Mouse (Mus musculus): ENCODE measurements around the gene Mical2. TPM values are rescaled to one million over a fixed set of nuclear protein-coding genes. Genes with fewer than 3 reads are reported as not detected.
A peak's percentile ranks its signal among the peaks of the same experiment; 100 is the strongest.

Mical2 gene
- polyA plus RNA-seq, 1 experiment from 2014 or later: 4.3 TPM

DNA sequence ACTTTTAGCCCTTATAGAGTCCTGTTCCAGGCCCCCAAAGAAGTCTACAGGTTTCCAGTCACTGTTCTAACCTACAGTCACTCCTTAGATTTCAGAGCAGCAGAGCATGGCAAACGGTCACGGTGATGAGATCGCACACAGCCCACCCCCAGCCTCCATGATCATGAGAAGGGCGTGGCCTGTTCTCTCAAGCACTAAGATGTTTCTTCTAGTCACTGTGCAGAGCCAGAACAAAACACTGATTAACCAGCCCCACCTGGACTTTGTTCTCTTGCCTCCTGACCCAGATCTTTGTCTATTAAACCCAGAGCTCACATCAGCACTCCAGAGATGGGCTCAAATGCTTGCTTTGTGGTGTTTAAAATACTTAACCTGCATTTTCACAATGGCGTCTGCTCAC, 148.4 kb downstream of the Mical2 start:
- no peak overlapping the region for H3K9ac ChIP-seq
- H3K9me3 ChIP-seq: no peaks in the 10 kb centered on the region
- ATAC-seq (ENCODE audit: insufficient number of reproducible peaks, insufficient read depth, low FRiP score, low TSS enrichment, low read depth): no peak
- H3K27me3 ChIP-seq: no peaks in the 10 kb centered on the region; the same call in 1 of the 2 replicates
- no peak overlapping the region for H3K4me2 ChIP-seq
- no peaks in the 10 kb centered on the region for H3K36me3 ChIP-seq
- no peak overlapping the region for H3K27ac ChIP-seq
- peaks cover 11% of the 10 kb centered on the region for H3K4me1 ChIP-seq
- no peak overlapping the region for H3K4me3 ChIP-seq
- WGBS: 79% methylated on average over 5 of the region's 5 CpGs

DNA sequence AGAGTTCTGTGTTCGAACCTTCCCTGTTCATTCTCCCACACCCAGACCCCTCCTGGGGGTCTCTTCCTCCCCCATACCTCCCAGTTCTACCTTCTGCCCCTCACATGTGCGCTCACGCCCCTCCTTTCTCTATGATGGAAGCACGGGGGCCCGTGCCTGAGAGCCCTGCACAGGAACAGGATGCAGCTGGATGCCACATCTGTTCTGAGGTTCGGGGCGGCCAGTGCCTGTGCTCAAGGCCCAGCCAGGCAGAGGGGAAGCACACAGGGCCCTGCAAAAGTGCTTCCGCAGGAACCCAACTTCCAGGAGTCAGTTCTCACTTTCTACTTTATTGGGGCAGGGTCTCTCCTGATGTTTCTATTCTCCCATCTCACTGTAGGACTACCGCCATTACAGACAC, 149.4 kb downstream of the Mical2 start:
- H3K4me1 ChIP-seq: peaks cover 11% of the 10 kb centered on the region
- no peaks in the 10 kb centered on the region for H3K9me3 ChIP-seq
- H3K4me2 ChIP-seq: no peak overlapping the region
- no peaks in the 10 kb centered on the region; the same call in 1 of the 2 replicates for H3K27me3 ChIP-seq
- no peak overlapping the region for H3K9ac ChIP-seq
- H3K4me3 ChIP-seq: no peak overlapping the region
- no peak for ATAC-seq (ENCODE audit: insufficient number of reproducible peaks, insufficient read depth, low FRiP score, low TSS enrichment, low read depth)
- H3K36me3 ChIP-seq: no peaks in the 10 kb centered on the region
- H3K27ac ChIP-seq: no peak overlapping the region
- 43% methylated on average over 9 of the region's 9 CpGs for WGBS

DNA sequence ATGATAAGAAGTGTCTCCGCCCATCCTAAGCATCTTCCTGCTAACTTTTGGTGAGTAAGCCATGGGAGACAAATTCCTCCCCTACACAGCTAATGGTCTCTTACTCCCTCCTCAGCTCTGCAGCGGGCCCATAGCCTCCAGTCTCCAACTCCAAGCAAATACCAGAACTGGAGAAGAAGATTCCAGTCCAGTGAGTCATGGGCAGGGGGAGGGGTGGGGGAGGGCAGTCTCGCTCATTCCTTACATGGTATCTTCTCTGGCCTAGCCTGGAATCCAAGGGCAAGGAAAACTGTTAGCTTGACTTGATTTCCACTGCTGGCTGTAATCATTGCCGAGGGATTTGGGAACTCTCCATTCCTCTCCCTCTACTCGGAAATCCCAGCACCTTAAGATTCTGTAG, 150.2 kb downstream of the Mical2 start:
- ATAC-seq (ENCODE audit: insufficient number of reproducible peaks, insufficient read depth, low FRiP score, low TSS enrichment, low read depth): no peak
- Histone ChIP-seq H3K4me1 (peaks cover 11% of the 10 kb centered on the region), H3K27ac (no peak overlapping the region)

DNA sequence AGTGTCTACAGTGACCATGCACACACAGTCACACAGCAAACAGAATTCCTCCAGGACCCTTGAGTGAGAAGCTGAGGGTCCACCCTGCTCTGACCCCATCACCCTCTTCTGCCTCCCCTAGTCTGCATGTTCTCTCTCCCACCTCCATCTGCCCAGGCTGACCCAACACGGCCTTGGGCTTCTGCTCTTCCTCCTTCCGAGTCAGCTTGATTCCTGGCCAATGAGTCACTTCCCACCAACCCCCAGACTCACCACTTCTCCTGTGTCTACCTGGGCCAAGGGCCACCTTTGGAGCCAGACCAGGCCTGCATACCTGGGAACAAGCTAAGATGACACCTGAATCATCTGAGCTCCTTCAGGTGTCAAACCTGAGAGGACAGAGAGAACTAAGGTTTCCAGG, 151.0 kb downstream of the Mical2 start:
- H3K27ac ChIP-seq: no peak overlapping the region
- peaks cover 11% of the 10 kb centered on the region for H3K4me1 ChIP-seq
- no peak overlapping the region for H3K4me2 ChIP-seq
- no peaks in the 10 kb centered on the region for H3K36me3 ChIP-seq
- no peak for ATAC-seq (ENCODE audit: insufficient number of reproducible peaks, insufficient read depth, low FRiP score, low TSS enrichment, low read depth)
- no peaks in the 10 kb centered on the region for H3K9me3 ChIP-seq
- WGBS: 59% methylated on average over 2 of the region's 2 CpGs
- H3K27me3 ChIP-seq: no peaks in the 10 kb centered on the region; the same call in 1 of the 2 replicates
- no peak overlapping the region for H3K9ac ChIP-seq
- no peak overlapping the region for H3K4me3 ChIP-seq

More for the DNA sequence above, 150.2 kb downstream of the Mical2 start:
- no peak overlapping the region for H3K9ac ChIP-seq
- H3K27me3 ChIP-seq: no peaks in the 10 kb centered on the region; the same call in 1 of the 2 replicates
- H3K4me2 ChIP-seq: no peak overlapping the region
- no peaks in the 10 kb centered on the region for H3K9me3 ChIP-seq
- WGBS: 57% methylated on average over 5 of the region's 5 CpGs
- no peaks in the 10 kb centered on the region for H3K36me3 ChIP-seq
- no peak overlapping the region for H3K4me3 ChIP-seq

DNA sequence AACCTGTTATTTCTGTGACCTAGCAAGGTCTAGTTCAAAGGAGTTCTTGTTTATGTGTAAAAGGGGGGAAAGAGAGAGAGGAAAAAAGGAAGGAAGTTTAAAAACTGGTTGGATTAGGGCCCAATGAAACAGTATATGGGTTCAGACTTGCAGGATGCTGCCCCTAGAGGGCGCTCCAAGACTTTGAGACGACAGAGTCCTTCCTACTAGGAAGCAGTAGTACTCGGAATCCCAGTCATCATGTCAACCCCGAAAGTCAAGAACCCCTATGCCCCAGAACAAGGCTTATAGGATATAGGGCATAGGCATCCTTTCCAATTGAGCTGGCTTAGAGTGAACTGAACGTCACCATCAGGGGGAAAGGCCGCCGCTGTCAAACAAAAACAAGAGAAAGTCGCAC, 151.7 kb downstream of the Mical2 start:
- ATAC-seq (ENCODE audit: insufficient number of reproducible peaks, insufficient read depth, low FRiP score, low TSS enrichment, low read depth): no peak
- no peaks in the 10 kb centered on the region; the same call in 1 of the 2 replicates for H3K27me3 ChIP-seq

DNA sequence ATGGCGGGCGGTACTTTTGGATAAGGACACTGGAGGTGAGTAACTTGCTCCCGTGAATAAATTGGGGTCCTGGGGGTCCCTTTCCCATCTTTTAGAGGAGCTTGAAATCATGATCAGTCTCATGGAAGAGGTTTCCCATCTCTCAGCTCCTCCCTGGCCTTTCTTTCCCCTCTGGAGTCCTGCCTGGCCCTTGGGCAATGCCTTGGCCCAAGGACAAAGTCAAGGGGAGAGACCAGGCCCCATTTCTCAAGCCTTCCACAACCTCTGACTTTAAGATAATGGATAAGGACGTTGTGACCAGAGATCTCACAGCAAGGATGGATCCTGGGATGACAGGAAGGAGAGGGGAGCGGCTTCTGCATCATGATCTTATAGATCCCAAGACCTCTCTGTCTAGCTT, 152.4 kb downstream of the Mical2 start:
- ATAC-seq (ENCODE audit: insufficient number of reproducible peaks, insufficient read depth, low FRiP score, low TSS enrichment, low read depth): no peak
- no peak overlapping the region for H3K4me2 ChIP-seq
- no peaks in the 10 kb centered on the region for H3K36me3 ChIP-seq
- H3K27ac ChIP-seq: no peak overlapping the region
- peaks cover 11% of the 10 kb centered on the region for H3K4me1 ChIP-seq
- H3K4me3 ChIP-seq: no peak overlapping the region
- WGBS: 84% methylated on average over 5 of the region's 5 CpGs
- no peak overlapping the region for H3K9ac ChIP-seq
- H3K9me3 ChIP-seq: no peaks in the 10 kb centered on the region
- no peaks in the 10 kb centered on the region; the same call in 1 of the 2 replicates for H3K27me3 ChIP-seq

More for the DNA sequence above, 151.7 kb downstream of the Mical2 start:
- H3K36me3 ChIP-seq: no peaks in the 10 kb centered on the region
- no peaks in the 10 kb centered on the region for H3K9me3 ChIP-seq
- WGBS: 40% methylated on average over 8 of the region's 8 CpGs
- H3K4me2 ChIP-seq: no peak overlapping the region
- peaks cover 11% of the 10 kb centered on the region for H3K4me1 ChIP-seq
- H3K4me3 ChIP-seq: no peak overlapping the region
- no peak overlapping the region for H3K9ac ChIP-seq
- H3K27ac ChIP-seq: no peak overlapping the region

DNA sequence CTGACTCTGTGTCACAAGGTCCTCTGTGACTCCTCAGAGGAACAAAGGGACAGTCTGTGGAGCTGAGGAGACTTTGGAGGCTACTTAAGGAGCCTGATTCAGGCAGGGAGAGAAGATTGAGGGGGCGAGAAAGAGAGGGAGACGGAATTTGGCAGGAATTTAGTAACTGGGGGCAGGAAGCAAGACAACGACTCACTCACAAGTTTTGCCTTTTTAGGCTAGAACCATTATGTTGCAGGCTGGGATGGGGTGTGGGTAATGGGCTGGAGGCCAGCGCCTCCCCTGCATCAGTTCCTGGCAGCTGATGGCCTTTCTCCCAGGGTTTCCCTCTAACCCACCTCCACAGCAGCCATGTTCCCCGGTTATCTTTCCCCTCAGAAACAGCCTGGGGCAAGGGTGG, 152.8 kb downstream of the Mical2 start:
- peaks cover 11% of the 10 kb centered on the region for H3K4me1 ChIP-seq
- no peaks in the 10 kb centered on the region for H3K9me3 ChIP-seq
- no peaks in the 10 kb centered on the region; the same call in 1 of the 2 replicates for H3K27me3 ChIP-seq
- no peak overlapping the region for H3K4me3 ChIP-seq
- no peak overlapping the region for H3K4me2 ChIP-seq
- H3K27ac ChIP-seq: no peak overlapping the region
- WGBS: 71% methylated on average over 5 of the region's 5 CpGs
- no peak for ATAC-seq (ENCODE audit: insufficient number of reproducible peaks, insufficient read depth, low FRiP score, low TSS enrichment, low read depth)
- H3K36me3 ChIP-seq: no peaks in the 10 kb centered on the region
- H3K9ac ChIP-seq: no peak overlapping the region

DNA sequence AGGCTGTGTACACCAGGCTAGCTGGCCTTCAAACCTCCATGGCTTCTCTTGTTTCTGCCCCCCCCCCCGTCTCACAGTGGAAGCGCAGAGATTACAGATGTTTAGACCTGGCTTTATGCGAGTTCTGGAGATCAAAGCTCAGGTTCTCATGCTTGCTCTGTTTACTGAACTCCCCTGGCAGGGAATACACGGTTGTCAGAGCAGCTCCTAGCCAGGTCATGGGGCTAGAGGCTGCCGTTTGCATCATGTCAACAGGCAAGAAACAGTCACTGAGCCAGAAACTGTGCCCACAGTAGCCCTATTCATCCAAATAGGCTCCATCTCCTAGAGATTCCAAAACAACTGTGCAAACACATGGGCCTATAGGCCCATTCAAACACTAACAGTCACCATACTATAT, 160.9 kb downstream of the Mical2 start:
- no peak overlapping the region for H3K27ac ChIP-seq
- no peak overlapping the region for H3K4me3 ChIP-seq
- peaks cover 35% of the 10 kb centered on the region for H3K4me1 ChIP-seq
- ATAC-seq (ENCODE audit: insufficient number of reproducible peaks, insufficient read depth, low FRiP score, low TSS enrichment, low read depth): no peak
- H3K4me2 ChIP-seq: no peak overlapping the region
- no peaks in the 10 kb centered on the region for H3K27me3 ChIP-seq
- no peaks in the 10 kb centered on the region for H3K9me3 ChIP-seq
- no peak overlapping the region for H3K9ac ChIP-seq
- WGBS: 43% methylated on average over 5 of the region's 5 CpGs
- no peaks in the 10 kb centered on the region for H3K36me3 ChIP-seq

DNA sequence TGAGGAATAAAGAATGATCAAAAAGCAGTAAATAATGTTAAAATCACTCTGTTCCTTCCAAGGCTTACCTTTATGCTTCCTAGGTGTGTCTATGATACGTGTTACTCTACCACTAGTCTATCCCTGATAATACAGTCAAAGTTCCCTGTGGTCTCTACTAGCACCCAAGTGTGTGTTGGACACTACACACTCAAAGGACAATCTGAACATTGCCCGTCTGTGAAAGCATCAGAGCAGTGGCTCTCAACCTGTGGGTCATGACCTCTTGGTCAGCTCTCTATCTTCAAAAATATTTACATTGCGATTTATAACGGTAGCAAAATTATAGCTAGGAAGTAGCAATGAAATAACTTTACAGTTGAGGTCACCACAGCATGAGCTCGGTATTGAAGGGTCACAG, 162.2 kb downstream of the Mical2 start:
- H3K4me1 ChIP-seq: peaks cover 47% of the 10 kb centered on the region
- ATAC-seq (ENCODE audit: insufficient number of reproducible peaks, insufficient read depth, low FRiP score, low TSS enrichment, low read depth): no peak
- H3K36me3 ChIP-seq: no peaks in the 10 kb centered on the region
- H3K9me3 ChIP-seq: no peaks in the 10 kb centered on the region
- H3K9ac ChIP-seq: no peak overlapping the region
- no peak overlapping the region for H3K4me3 ChIP-seq
- no peaks in the 10 kb centered on the region for H3K27me3 ChIP-seq
- WGBS: 84% methylated on average over 5 of the region's 5 CpGs
- no peak overlapping the region; the same call in 1 of the 2 replicates for H3K27ac ChIP-seq
- no peak overlapping the region for H3K4me2 ChIP-seq

DNA sequence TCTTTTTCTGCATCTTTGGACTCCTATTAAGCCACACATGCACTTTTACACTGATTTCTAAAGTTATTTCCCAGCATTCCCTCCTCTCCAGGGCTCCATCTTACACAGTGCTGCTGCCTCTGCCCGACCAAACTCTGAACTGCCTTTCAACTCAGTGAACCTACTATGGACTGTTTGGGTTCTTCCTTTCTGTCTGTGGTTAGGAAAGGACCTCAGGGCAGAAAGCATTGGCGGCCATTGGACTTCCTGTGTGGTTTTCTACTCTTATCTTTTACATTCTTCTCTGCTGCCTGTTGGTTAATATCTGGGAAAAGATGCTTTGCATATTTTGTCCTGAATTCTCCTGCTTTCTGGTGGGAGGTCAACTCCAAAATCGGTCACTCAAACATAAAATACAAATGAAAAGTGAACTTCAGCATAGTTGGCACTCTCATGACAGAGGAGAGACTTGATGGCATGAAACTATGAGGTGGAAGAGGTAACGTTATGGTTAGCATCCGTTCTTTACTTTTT, 162.8 kb downstream of the Mical2 start:
- Histone ChIP-seq H3K4me3 (no peak overlapping the region), H3K27me3 (no peaks in the 10 kb centered on the region), H3K9ac (no peak overlapping the region), H3K9me3 (no peaks in the 10 kb centered on the region), H3K36me3 (no peaks in the 10 kb centered on the region), H3K27ac (no peak overlapping the region; the same call in 1 of the 2 replicates), H3K4me2 (no peak overlapping the region), H3K4me1 (peaks cover 53% of the 10 kb centered on the region)
- ATAC-seq (ENCODE audit: insufficient number of reproducible peaks, insufficient read depth, low FRiP score, low TSS enrichment, low read depth): no peak
- WGBS: 79% methylated on average over 5 of the region's 5 CpGs

DNA sequence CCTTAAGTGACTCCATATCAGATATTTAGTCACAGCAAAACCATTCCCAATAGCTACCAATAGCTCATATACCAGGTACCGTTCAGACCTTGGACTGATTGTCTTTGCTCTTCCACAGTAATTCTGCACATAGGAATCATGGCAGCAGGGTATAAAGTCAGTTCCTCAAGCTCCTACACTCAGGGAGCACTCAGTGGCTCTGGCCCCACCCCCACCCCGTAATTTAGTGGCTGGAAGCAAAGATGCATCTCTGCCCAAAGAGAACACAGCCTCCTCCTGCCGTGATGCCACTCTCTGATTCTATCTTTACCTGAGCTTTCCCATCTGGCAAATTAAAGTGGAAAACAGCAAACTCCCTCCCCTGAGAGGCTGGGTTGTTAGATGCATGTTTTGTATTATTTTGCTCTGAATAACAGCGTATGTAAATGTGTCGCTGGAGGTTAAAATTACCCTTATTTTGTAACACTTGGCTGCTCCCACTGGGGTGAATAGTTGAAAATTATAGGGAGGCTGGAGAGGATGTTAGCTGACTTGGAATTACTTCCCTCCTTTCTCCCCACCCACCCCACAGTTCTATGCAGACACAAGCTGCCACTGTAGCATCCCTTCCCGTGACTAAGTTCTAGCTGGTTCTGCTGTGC, 164.1 kb downstream of the Mical2 start:
- H3K27me3 ChIP-seq: no peaks in the 10 kb centered on the region
- peak overlapping the region; percentile 90 for H3K27ac ChIP-seq
- no peak overlapping the region for H3K9ac ChIP-seq
- H3K4me2 ChIP-seq: peak overlapping the region; percentile 46
- ATAC-seq (ENCODE audit: insufficient number of reproducible peaks, insufficient read depth, low FRiP score, low TSS enrichment, low read depth): peak; percentile 11; the same call in 1 of the 2 replicates
- no peak overlapping the region for H3K4me3 ChIP-seq
- H3K9me3 ChIP-seq: no peaks in the 10 kb centered on the region
- peaks cover 59% of the 10 kb centered on the region for H3K4me1 ChIP-seq
- whole genome bisulfite sequencing: 12% methylated on average over 6 of the region's 6 CpGs
- no peaks in the 10 kb centered on the region for H3K36me3 ChIP-seq

DNA sequence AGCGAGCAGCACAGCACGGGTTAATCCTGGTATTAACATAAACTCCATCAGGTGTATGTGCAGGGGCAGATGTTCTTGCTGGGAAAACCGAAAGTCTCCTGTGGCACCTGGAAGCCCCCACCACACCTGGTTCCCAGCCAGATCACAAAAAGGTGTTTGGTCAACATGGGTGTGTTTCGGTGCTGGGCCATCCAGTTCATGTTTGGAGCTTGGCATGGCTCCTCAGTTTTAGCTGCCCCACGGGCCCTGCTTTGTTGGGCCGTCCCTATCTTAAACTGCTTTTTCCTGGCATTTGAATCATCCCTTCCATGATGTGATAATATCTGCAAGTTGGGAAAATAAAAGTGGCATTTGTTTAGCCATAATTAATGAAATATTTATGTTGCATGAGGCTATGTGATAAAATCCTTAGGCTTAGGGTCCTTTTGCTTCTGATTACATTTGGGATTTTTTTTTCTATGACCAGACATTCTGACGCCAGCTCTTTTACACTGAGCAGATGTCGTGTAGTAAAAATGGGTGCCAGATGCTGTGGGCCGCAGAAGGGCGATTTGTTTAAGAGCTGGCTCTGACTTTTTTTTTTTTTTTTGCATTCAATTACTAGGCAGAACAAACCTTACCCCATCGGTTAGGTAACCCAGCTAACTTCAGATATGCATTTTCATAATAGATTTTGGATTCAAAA, 164.7 kb downstream of the Mical2 start:
- Histone ChIP-seq H3K4me2 (peak overlapping the region; percentile 46), H3K27me3 (no peaks in the 10 kb centered on the region), H3K9me3 (no peaks in the 10 kb centered on the region), H3K36me3 (no peaks in the 10 kb centered on the region), H3K9ac (no peak overlapping the region), H3K27ac (peak overlapping the region; percentile 90), H3K4me1 (peaks cover 59% of the 10 kb centered on the region), H3K4me3 (no peak overlapping the region; the same call in 1 of the 2 replicates)
- WGBS: 6% methylated on average over 11 of the region's 11 CpGs
- ATAC-seq (ENCODE audit: insufficient number of reproducible peaks, insufficient read depth, low FRiP score, low TSS enrichment, low read depth): peak; percentile 39; the same call in 1 of the 2 replicates
